Mouse (Mus musculus) forebrain, embryonic 16.5 days (tissue): ENCODE measurements around the gene Ntn5. TPM values are rescaled to one million over a fixed set of nuclear protein-coding genes. Genes with fewer than 3 reads are reported as not detected.

ENCODE experiments used
- ATAC-seq: fragments of 200-750 bp; cut with Nextera tagmentation; 2 replicates; pipeline ENCODE4 v1.8.0; 2017; ENCODE audit warnings: mild to moderate bottlenecking, moderate library complexity
- H3K27ac ChIP-seq: fragments of 300-500 bp; sonication (generic); 2 replicates; pipeline ENCODE4 v1.5.1; 2014; ENCODE audit warnings: low read length, control low read depth
- H3K27me3 ChIP-seq: fragments of 300-500 bp; sonication (generic); replicated peaks from 2 replicates; pipeline ENCODE4 v1.6.1; 2014; ENCODE audit warnings: low read length; ENCODE audit not compliant: control insufficient read depth, insufficient read depth
- H3K36me3 ChIP-seq: fragments of 300-500 bp; sonication (generic); 2 replicates; pipeline ENCODE4 v1.6.1; 2014; ENCODE audit not compliant: control insufficient read depth, insufficient read depth
- H3K4me1 ChIP-seq: fragments of 300-500 bp; sonication (generic); replicated peaks from 2 replicates; pipeline ENCODE4 v1.6.1; 2014; ENCODE audit warnings: low read length; ENCODE audit not compliant: control insufficient read depth, insufficient read depth
- H3K4me2 ChIP-seq: fragments of 300-500 bp; sonication (generic); 2 replicates; pipeline ENCODE4 v1.6.1; 2014; ENCODE audit warnings: mild to moderate bottlenecking, low read length, control low read depth
- H3K4me3 ChIP-seq: fragments of 300-500 bp; sonication (generic); replicated peaks from 2 replicates; pipeline ENCODE4 v1.5.1; 2014; ENCODE audit warnings: mild to moderate bottlenecking, low read length, control low read depth
- H3K9ac ChIP-seq: fragments of 300-500 bp; sonication (generic); replicated peaks from 2 replicates; pipeline ENCODE4 v1.6.1; 2014; ENCODE audit warnings: low read depth, low read length, control low read depth
- H3K9me3 ChIP-seq: fragments of 300-500 bp; sonication (generic); 2 replicates; pipeline ENCODE4 v1.6.1; 2016; ENCODE audit warnings: low read length; ENCODE audit not compliant: control insufficient read depth
- WGBS: fragments of 180-500 bp; shearing (Covaris S2); extraction: QIAGEN DNeasy Blood & Tissue Kit; methylation state at CpG from one replicate; pipeline ENCODE4 v1.1.7; 2014; 5-methylcytosine and 5-hydroxymethylcytosine counted together
- polyA plus RNA-seq: library from polyadenylated mRNA; unstranded; fragments of >200 nt; fragmentation: Nextera tagmentation; extraction: Ambion mirVana; gene quantifications from 2 replicates; pipeline ENCODE4 v1.2.1, GENCODE M21; 2015

Ntn5 gene
- polyA plus RNA-seq, 1 experiment from 2014 or later, result 0.80 TPM

DNA sequence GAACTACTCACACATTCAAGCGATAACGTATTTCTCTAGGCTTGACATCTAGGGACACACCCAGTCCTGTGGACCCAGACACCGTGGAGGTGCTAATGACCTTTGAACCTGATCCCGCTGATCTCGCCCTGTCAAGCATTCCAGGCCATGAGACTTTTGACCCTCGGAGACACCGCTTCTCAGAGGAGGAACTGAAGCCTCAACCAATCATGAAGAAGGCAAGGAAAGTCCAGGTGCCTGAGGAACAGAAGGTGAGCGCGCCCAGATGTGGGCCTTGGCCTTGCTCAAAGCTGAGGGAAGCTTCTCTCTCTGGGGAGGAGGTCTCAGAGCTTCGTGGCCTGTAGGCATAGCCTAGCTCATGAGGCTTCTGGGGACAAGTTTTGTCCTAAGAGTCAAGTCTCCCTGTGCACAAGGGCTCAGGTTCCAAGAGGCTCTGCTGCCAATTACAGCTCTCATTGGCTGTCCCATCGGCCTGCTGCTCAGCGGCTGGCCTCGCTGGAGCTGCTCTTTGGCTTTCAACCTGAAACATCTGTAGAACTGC, 24.5 kb downstream of the Ntn5 start:
- H3K9ac ChIP-seq, result no peak overlapping the region
- peak overlapping the region; percentile 97 for H3K4me2 ChIP-seq
- no peaks in the 10 kb centered on the region for H3K27me3 ChIP-seq
- ATAC-seq, result no peak
- peaks cover 53% of the 10 kb centered on the region for H3K4me1 ChIP-seq
- WGBS, result 62% methylated on average over 13 of the region's 13 CpGs
- peaks cover 28% of the 10 kb centered on the region for H3K36me3 ChIP-seq
- peak overlapping the region; percentile 24; the same call in 1 of the 2 replicates for H3K27ac ChIP-seq
- no peak overlapping the region for H3K4me3 ChIP-seq
- H3K9me3 ChIP-seq, result no peaks in the 10 kb centered on the region

DNA sequence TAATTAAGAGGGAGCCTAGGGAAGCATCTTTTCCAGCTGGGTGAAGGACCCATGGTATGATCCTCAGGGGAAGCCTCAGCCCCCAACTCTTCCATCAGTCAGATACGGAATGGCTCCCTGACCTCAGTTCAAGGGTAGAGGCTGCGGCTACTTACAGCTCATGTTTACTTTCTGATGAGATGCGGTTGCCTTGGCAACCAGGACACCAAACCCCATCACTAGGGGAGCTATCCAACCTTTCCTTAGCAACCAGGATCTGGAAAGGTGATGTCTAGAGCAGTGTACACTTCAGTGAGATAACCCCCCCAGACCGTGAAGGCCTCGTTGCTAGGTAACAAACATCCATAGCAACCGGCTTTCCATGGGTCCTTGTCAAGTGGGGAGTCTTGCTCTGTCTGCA, 25.2 kb downstream of the Ntn5 start:
- Histone ChIP-seq H3K4me3 (no peak overlapping the region), H3K9me3 (no peaks in the 10 kb centered on the region), H3K36me3 (peaks cover 29% of the 10 kb centered on the region), H3K27ac (no peak overlapping the region), H3K4me1 (peaks cover 48% of the 10 kb centered on the region), H3K4me2 (no peak overlapping the region), H3K9ac (no peak overlapping the region), H3K27me3 (no peaks in the 10 kb centered on the region)
- WGBS, result 44% methylated on average over 6 of the region's 6 CpGs
- no peak for ATAC-seq

DNA sequence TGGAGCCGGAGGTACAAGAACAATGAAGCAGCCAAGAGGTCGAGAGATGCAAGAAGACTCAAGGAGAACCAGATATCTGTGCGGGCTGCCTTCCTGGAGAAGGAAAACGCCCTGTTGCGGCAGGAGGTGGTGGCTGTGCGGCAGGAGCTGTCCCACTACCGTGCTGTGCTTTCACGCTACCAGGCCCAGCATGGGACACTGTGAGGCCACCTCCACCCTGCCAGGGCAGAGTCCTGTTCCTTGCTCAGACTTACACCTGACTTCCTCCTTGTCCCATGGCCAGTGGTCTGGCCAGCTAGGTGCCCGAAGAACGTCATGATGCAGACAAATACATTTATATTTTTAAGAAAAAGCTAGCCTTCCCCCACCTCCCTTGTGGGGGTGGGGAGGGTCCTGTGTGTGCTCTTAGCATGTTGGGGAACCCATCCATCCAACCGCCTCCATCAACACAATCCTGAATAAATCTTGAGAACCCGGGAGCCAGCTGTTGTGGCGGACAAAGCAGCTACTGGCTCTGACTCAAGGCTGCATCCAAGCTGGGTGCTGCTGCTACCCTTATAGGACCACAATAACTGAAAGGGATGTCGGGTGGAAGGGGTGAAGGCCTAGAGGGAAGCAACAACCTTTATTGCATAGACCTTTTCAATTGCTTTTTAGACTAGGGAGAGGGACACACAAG, 26.0 kb downstream of the Ntn5 start:
- H3K4me2 ChIP-seq, result no peak overlapping the region
- peaks cover 29% of the 10 kb centered on the region for H3K36me3 ChIP-seq
- H3K27ac ChIP-seq, result peak overlapping the region; percentile 53; the same call in 1 of the 2 replicates
- H3K9me3 ChIP-seq, result no peaks in the 10 kb centered on the region
- H3K9ac ChIP-seq, result no peak overlapping the region
- no peak for ATAC-seq
- 74% methylated on average over 14 of the region's 14 CpGs for WGBS
- H3K27me3 ChIP-seq, result no peaks in the 10 kb centered on the region
- peaks cover 55% of the 10 kb centered on the region for H3K4me1 ChIP-seq
- no peak overlapping the region for H3K4me3 ChIP-seq

DNA sequence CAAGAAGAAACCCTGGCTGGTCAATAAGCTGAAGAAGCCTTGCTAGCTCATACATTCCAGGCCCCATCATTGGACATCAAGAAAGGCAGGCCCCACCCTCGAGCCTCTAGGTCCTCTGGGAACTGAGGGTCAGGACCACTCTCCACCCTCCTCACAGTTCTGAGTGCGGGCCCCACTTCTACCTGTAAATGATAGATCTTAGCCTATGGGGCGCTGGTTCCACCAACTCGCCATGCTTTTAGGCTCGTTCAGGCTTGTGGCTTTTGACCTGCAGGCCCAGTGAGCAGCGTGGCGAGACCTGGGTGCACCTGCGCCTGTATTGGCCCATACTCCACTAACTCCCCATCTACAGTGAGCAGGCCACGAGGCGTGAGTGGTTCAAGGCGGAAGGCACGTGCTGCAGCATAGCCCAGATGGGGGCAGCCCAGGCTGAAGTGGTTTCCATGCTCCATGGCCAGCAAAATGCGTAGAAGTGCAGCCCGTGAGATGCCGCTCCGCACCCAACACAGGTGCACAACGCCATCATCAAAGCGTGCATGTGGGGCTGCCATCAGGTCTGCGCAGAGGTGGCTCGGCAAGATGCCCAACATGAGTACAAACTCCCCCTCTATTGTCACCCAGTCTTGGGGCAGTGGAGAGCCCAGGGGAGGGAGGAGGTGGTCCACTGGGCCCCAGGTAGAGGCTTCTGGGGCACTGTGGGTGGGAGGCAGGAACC, 26.8 kb downstream of the Ntn5 start:
- H3K4me1 ChIP-seq, result peaks cover 52% of the 10 kb centered on the region
- H3K36me3 ChIP-seq, result peaks cover 29% of the 10 kb centered on the region
- 93% methylated on average over 20 of the region's 20 CpGs for WGBS
- H3K4me3 ChIP-seq, result no peak overlapping the region
- H3K9ac ChIP-seq, result no peak overlapping the region
- ATAC-seq, result no peak
- no peak overlapping the region for H3K4me2 ChIP-seq
- H3K9me3 ChIP-seq, result no peaks in the 10 kb centered on the region
- H3K27me3 ChIP-seq, result no peaks in the 10 kb centered on the region
- no peak overlapping the region for H3K27ac ChIP-seq

DNA sequence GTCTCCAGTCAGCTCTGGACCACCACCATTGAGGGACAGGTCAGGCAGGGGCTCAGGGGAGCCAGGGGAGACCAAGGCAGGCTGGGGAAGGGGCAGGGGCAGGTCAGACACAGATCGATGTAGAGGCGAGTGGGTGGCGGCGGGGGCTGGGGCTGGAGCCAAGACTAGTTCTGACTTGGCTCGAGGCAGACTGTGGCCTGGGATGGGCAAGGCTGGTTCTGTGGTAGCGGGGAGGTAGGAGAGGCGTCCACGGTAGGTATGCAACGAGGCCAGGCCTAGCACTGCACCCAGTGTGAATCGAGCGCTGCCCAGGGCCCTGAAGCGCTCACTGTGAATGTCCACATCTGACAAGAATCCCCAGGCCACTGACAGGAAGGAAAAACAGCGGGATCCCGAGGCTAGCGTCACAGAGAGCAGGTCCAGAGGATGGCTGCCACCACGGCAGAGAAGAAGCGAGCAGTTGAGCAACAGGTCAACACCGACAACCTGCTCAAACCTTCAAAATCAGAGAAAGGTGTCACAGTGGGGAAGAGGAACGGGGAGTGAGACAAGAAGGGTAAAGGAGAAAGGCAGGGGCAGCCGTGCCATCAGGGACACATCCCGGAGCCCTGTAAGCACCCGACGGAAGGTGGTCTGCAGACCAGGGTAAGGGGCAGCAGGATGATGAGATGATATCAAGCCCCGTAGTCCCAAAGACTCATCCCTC, 27.6 kb downstream of the Ntn5 start:
- H3K4me3 ChIP-seq, result no peak overlapping the region
- WGBS, result 90% methylated on average over 24 of the region's 24 CpGs
- H3K27me3 ChIP-seq, result no peaks in the 10 kb centered on the region
- no peak overlapping the region for H3K9ac ChIP-seq
- H3K4me2 ChIP-seq, result no peak overlapping the region
- peaks cover 29% of the 10 kb centered on the region for H3K36me3 ChIP-seq
- ATAC-seq, result no peak
- H3K27ac ChIP-seq, result no peak overlapping the region
- peaks cover 52% of the 10 kb centered on the region for H3K4me1 ChIP-seq
- no peaks in the 10 kb centered on the region for H3K9me3 ChIP-seq

DNA sequence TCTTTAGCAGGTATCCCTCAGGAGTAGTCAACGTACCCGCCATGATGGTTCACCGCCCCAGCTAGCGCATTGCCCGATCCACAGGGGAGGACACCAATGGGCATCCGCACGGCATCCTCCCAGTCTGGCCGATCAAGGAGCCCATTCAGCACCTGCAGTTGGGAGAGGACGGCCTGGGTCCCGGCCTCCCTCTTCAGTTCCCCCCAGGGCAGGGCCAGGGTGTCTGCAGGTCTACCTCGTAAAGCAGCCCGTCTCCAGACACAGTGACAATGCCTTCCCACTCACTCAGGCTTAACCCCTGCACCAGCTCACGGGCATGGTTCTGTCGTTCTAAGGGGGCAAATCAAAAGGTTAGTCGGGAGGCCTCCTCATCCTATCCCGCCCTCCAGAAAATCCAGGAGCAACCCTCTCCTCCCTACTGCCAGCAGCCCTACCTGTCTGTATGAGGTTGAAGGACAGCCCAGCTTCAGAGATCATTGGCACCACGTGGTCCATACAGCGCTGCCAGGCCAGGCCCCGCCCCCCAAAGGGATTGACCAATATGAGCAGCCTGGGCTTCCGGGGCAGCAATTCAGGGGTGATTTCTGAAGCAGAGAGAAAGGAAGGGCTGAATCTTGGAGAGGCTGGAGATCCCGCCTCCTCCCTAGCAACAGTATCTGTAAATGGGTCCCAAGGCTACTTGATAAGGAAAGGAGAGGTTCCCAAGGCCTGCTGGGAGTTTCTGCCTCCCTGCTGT, 28.4 kb downstream of the Ntn5 start:
- Histone ChIP-seq H3K27me3 (no peaks in the 10 kb centered on the region), H3K9ac (no peak overlapping the region)
- no peak for ATAC-seq

DNA sequence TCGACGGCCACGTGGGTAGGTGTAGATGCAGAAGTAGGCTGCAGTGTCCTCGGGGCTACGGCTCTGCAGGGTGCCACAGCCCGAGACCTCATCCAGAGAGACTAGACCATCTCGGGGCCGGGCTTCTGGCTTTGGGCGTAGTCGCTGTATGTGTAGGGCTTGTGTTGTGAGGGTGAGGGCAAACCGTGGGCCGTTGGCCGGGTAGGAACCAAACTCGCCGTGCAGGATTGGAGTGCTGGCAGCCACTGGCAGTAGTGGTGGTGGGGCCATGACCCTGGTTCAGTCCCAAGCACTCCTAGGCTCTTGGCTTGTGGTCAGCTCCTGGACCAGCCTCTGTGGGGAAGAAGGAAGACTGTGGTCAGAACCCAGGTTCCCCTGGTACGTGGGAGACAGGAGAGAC, 29.6 kb downstream of the Ntn5 start:
- H3K27ac ChIP-seq, result no peak overlapping the region
- H3K4me3 ChIP-seq, result no peak overlapping the region
- no peak overlapping the region for H3K9ac ChIP-seq
- H3K27me3 ChIP-seq, result no peaks in the 10 kb centered on the region
- H3K36me3 ChIP-seq, result peaks cover 29% of the 10 kb centered on the region
- H3K4me2 ChIP-seq, result no peak overlapping the region
- H3K4me1 ChIP-seq, result peaks cover 41% of the 10 kb centered on the region
- H3K9me3 ChIP-seq, result no peaks in the 10 kb centered on the region
- WGBS, result 92% methylated on average over 16 of the region's 16 CpGs
- no peak for ATAC-seq

More for the DNA sequence above, 28.4 kb downstream of the Ntn5 start:
- WGBS, result 89% methylated on average over 21 of the region's 21 CpGs
- Histone ChIP-seq H3K27ac (no peak overlapping the region), H3K4me3 (no peak overlapping the region), H3K36me3 (peaks cover 29% of the 10 kb centered on the region), H3K9me3 (no peaks in the 10 kb centered on the region), H3K4me1 (peaks cover 52% of the 10 kb centered on the region), H3K4me2 (no peak overlapping the region)

DNA sequence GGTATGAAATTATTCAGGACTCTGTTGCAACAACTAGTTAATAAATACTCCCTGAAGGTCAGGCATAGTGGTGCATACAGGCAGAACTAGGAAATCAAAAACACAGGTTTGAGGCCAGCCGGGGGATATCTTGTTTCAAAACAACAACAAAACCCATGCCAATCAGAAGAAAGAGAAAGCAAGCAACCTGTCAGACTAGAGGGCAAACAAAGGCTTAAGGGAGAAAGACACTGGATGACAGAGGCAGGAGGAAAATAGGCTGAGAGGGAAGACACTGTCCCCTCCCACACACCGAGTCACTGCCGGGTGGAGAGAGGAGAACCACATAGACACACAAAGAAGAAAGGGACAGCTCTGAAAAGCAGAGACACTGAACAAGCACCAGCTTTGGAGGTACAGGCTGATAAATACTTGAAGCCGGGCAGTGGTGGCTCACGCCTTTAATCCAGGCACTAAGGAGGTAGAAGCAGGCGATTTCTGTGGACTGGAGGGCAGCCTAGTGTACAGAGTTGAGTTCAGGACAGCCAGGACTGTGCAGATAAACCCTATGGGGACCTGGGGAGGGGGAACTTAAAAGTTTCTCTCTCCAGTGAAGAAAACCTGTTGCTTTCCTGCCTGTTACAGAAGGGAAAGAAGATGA, 30.2 kb downstream of the Ntn5 start:
- peaks cover 41% of the 10 kb centered on the region for H3K4me1 ChIP-seq
- H3K9ac ChIP-seq, result no peak overlapping the region
- WGBS, result 89% methylated on average over 6 of the region's 6 CpGs
- peak overlapping the region; percentile 64 for H3K4me3 ChIP-seq
- peaks cover 29% of the 10 kb centered on the region for H3K36me3 ChIP-seq
- ATAC-seq, result no peak
- no peak overlapping the region for H3K27ac ChIP-seq
- no peaks in the 10 kb centered on the region for H3K9me3 ChIP-seq
- H3K4me2 ChIP-seq, result peak overlapping the region; percentile 75
- no peaks in the 10 kb centered on the region for H3K27me3 ChIP-seq
